Mouse (Mus musculus) embryonic stem cell, embryonic (primary cell): ENCODE measurements around the gene Creb3.

Experiments used
- CTCF ChIA-PET, 4 experiments: fragments of 300-600 bp in 2 of 4; fragments of 350-600 bp in 2 of 4; sonication (Branson Sonifier 250); formaldehyde crosslinking; loops; one replicate each; lab custom pipeline; 2022; ENCODE audit warnings: inconsistent platforms in 2 of 4; lab: Charles Lee
- POLR2A ChIA-PET, 4 experiments: fragments of 300-600 bp in 2 of 4; fragments of 350-600 bp in 2 of 4; sonication (Branson Sonifier 250); formaldehyde crosslinking; loops; one replicate each; lab custom pipeline; 2022; ENCODE audit warnings: antibody characterized with exemption in 4 of 4, inconsistent platforms in 1 of 4; lab: Charles Lee

Creb3 gene

GRCm38 (mm10) chr4:43562769-43563600, 853 bp downstream of the Creb3 start:
- CTCF ChIA-PET: interaction anchor here (0.5 to 2.2 kb wide), 33 partner anchors 8 to 537 kb away, joined by 3 to 11 read pairs (median 4); partner anchors contain the start of genes Arhgef39 (in 2 of the 4), Gba2 (in 2 of the 4), Rgp1 (in 2 of the 4) and Npr2 (in 1 of the 4)
- POLR2A ChIA-PET: interaction anchor here (0.5 to 14.2 kb wide), 95 partner anchors 8 to 1993 kb away, joined by 3 to 293 read pairs (median 5); partner anchors contain the start of genes Gba2 (in 4 of the 4), Rgp1 (in 4 of the 4), Ccdc107 (in 3 of the 4) and Arhgef39 (in 2 of the 4)

DNA sequence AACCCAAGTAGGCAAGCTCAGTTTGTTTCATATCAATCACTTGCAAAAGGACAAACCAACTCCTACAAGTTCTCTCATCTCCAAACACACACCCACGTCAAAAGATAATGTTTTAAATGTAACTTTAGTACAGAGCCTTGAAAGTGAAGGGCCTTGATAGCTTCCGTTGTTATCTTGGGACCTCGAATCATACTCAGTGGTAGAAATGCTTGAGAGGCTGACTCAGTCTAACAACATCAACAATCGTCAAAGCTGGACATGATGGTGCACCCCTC, 1.4 kb downstream of the Creb3 start:
- POLR2A ChIA-PET: interaction anchor here in 3 of 4 experiments (0.6 to 14.2 kb wide), 26 partner anchors 7 to 1789 kb away, joined by 3 to 293 read pairs (median 6); partner anchors contain the start of genes Gba2 (in 3 of the 3), Rgp1 (in 3 of the 3), Ccdc107 (in 1 of the 3) and Msmp (in 1 of the 3)
- CTCF ChIA-PET: interaction anchor here in 3 of 4 experiments (0.7 to 2.2 kb wide), 8 partner anchors 15 to 68 kb away, joined by 3 to 11 read pairs (median 4); partner anchors contain the start of genes Arhgef39 (in 1 of the 3), Gba2 (in 1 of the 3), Npr2 (in 1 of the 3) and Rgp1 (in 1 of the 3)

GRCm38 (mm10) chr4:43564231-43564630, 2.1 kb downstream of the Creb3 start:
- ChIA-PET POLR2A (interaction anchor here (0.5 to 14.2 kb wide), 10 partner anchors 7 to 69 kb away, joined by 4 to 293 read pairs (median 11); partner anchors contain the start of genes Gba2 (in 3 of the 4), Rgp1 (in 3 of the 4), Msmp (in 1 of the 4) and Tpm2 (in 1 of the 4)), CTCF (interaction anchor here in 1 of 4 experiments (2.0 kb wide), 1 partner anchor 15 kb away, joined by 6 read pairs; the partner anchor contains the start of genes Gba2 and Rgp1)

DNA sequence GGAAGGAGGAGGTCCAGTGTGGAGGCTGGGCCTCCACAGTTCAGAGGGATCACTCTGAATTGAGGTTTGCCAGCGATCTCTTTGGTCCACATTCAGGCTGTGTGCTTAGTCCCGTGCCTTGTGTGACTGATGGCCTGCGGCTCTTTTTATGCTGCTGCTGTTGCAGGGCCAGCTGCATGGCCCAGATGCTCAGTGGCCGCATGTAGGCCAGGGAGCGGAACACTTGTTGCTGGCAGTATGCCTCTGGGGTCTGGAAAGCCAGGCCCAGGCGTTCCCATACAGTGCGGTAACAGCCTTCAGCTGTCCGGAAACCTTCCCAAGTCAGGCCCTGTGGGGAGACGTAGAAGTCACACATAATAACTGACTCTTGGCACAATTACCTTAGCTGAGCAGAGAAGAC, 5.0 kb downstream of the Creb3 start:
- ChIA-PET CTCF (no interaction called here), POLR2A (interaction anchor here in 2 of 4 experiments (1.2 to 14.2 kb wide), 3 partner anchors 9 to 14 kb away, joined by 3 to 293 read pairs (median 33); partner anchors contain the start of genes Rgp1 (in 2 of the 2), Gba2 (in 1 of the 2) and Msmp (in 1 of the 2))

- ChIA-PET POLR2A (interaction anchor here in 2 of 4 experiments (0.7 to 5.1 kb wide), 6 partner anchors 9 to 596 kb away, joined by 3 to 33 read pairs (median 8); partner anchors contain the start of genes Creb3 (in 2 of the 2) and Tln1 (in 2 of the 2)), CTCF (interaction anchor here in 1 of 4 experiments (0.9 to 1.0 kb wide), 2 partner anchors 9 to 494 kb away, joined by 3 read pairs; partner anchors contain the start of genes Creb3 and Tln1)
Observed at GRCm38 (mm10) chr4:43571395-43572045, 9.4 kb downstream of the Creb3 start.

DNA sequence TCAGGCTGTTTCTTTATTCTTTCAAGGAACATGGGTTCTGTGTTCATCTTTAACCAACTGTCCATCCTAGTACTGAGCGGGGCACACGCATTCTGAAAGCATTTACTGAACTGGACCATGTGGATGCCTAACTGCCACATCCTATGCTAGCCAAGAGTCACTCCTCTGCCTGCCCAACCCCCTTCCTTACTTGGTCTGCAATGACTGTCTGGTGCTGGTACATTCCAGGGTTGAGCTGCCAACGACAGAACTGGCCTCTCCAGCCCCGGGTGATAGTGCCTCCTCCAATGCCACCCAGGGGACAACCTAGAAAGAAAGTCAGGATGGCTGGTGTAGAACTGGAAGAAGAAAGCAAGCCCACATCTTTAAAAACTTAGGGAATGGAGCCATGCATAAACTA, 11.4 kb downstream of the Creb3 start:
- POLR2A ChIA-PET: interaction anchor here in 2 of 4 experiments (1.4 to 17.8 kb wide), 3 partner anchors 13 to 49 kb away, joined by 5 to 293 read pairs (median 182); partner anchors contain the start of genes Creb3 (in 2 of the 2), Tln1 (in 2 of the 2) and Tpm2 (in 1 of the 2)
- CTCF ChIA-PET: interaction anchor here in 2 of 4 experiments (1.0 to 1.3 kb wide), 2 partner anchors 11 to 13 kb away, joined by 3 to 4 read pairs; partner anchors contain the start of genes Creb3 (in 1 of the 2) and Tln1 (in 1 of the 2)

DNA sequence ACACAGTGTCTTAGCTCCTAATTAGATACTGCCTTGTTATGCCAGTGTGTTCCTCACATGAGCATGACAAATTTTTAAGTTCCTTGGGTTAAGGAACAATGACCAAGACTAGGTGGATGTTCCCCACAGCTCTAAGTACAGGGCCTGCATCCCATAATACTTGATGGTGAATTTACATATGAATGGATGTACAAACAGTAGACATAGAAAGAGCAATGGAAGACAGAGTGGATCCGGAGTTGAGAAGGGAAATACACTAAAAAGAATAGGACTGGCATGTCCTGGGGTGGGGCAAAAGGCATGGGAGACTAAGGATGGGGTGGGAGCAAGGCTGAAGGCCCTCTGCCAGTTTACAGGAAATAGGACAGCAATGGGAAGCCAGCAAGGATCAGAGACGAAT, 13.2 kb downstream of the Creb3 start:
- ChIA-PET POLR2A (interaction anchor here (0.9 to 17.8 kb wide), 9 partner anchors 10 to 77 kb away, joined by 3 to 293 read pairs (median 5); partner anchors contain the start of genes Creb3 (in 2 of the 4) and Tln1 (in 2 of the 4)), CTCF (interaction anchor here in 1 of 4 experiments (0.6 kb wide), 1 partner anchor 144 kb away, joined by 3 read pairs; no protein-coding TSS in a partner anchor)

DNA sequence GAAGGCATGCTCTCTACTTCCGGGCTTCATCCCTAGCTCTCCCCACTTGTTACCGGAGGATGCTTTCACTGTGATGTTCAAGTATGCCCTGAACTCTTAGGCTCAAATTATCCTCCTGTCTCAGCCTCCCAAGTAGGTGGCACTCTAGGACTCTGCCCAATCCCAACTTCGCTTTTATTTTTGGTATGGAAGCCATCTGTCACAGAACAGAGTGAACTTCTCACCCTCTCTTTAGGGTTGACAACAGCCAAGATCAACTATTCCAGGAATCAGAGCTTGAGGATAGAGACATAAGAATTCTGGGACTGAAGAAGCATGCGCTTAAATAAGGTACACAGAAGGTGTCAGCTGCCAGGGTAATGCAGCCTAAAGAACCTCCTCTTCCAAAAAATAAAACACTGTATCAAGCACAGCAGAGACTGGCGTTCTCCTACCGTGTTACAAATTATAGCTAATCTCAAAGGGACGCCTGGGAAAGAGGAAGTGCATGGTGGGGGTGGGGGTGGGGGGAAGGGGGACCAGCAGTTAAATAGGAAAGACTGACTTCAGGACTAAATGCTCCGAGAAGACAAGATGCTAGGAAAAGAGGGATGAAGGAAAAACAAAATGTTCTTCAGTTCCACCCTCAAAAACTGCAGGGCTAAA, 15.2 kb downstream of the Creb3 start:
- ChIA-PET POLR2A (interaction anchor here in 3 of 4 experiments (0.6 to 17.8 kb wide), 13 partner anchors 8 to 604 kb away, joined by 3 to 293 read pairs (median 13); partner anchors contain the start of genes Creb3 (in 3 of the 3), Tln1 (in 3 of the 3) and Glipr2 (in 1 of the 3)), CTCF (interaction anchor here in 3 of 4 experiments (0.6 to 2.7 kb wide), 4 partner anchors 15 to 480 kb away, joined by 3 to 11 read pairs (median 5); partner anchors contain the start of genes Creb3 (in 1 of the 3) and Tln1 (in 1 of the 3))

DNA sequence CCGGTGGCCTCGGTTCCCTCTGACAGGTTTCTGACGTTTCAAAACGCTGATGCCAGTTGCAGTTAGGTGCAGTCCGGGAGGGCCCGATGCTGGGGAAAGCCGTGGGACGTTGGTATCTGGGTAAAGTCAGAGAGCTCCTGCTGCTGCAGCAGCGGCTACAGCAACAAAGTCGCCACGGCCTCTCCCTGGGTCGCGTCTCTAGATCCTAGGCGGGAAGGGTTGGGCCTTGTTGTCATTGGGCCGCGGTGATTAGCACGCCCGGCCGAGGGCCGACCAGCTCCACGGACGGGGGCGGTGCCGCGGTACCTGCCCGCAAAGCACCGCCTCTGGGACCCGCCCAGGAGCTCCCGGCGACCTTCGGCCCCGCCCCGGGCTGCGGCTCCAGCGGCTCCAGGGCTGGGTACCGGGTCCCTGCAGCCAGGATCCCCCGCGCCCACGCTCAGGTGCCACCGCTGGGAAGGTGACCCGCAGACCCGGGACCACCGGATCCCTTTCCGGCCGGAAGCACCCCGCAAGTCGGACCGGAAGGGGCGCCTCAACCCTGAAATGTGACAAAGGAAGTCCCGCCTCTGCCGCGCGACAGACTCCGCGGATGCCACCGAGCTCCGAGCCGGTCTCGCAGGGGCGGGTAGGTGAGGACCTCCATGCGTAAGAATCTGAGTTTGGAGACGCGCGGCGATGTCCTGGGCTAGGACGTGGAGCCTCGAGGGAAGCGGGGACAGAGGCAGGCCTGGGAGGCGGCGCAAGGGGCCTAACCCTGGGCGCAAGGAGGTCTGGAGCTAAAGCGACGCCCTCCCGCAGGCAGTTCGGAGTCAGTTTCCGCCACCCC, 16.5 kb downstream of the Creb3 start, which contains the start of the genes Rgp1 and Gba2:
TSS of gene Rgp1 (plus strand) at position 340 of the 829 bp plus-strand sequence.
TSS of gene Gba2 (minus strand) at position 498 of the 829 bp plus-strand sequence.
- ChIA-PET CTCF (interaction anchor here (0.6 to 2.7 kb wide), 27 partner anchors 9 to 824 kb away, joined by 3 to 13 read pairs (median 4); partner anchors contain the start of genes Creb3 (in 2 of the 4), Tln1 (in 2 of the 4), Ccdc107 (in 1 of the 4) and Npr2 (in 1 of the 4)), POLR2A (interaction anchor here (0.6 to 17.8 kb wide), 54 partner anchors 8 to 1529 kb away, joined by 3 to 293 read pairs (median 3); partner anchors contain the start of genes Creb3 (in 4 of the 4), Tln1 (in 4 of the 4), Tpm2 (in 2 of the 4) and Arhgef39 (in 1 of the 4))

- ChIA-PET POLR2A (interaction anchor here (0.6 to 17.8 kb wide), 37 partner anchors 8 to 579 kb away, joined by 3 to 293 read pairs (median 4); partner anchors contain the start of genes Creb3 (in 4 of the 4), Tln1 (in 4 of the 4), Arhgef39 (in 1 of the 4) and Ccdc107 (in 1 of the 4)), CTCF (interaction anchor here (0.6 to 2.7 kb wide), 21 partner anchors 13 to 624 kb away, joined by 3 to 13 read pairs (median 5); partner anchors contain the start of genes Creb3 (in 2 of the 4), Tln1 (in 2 of the 4), Ccdc107 (in 1 of the 4) and Npr2 (in 1 of the 4))
Observed at GRCm38 (mm10) chr4:43579256-43579655, 17.1 kb downstream of the Creb3 start.

DNA sequence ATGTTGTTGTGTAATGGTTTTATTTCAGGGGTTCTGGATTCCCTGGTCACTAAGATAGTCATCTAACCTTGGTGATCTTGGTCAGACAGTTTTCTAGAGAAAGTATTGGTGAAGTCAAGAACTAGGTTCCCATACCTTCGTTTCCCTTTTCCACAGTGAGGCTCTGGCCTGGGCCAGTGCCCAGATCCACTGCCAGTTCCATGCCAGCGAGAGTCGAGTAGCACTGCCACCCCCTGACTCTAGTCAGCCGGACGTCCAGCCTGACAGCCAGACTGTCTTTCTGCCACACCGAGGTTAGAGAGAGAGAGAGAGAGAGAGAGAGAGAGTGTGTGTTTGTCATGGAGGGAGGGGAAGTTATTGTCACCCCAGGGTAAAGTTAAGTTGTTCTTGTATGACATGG, 17.6 kb downstream of the Creb3 start:
- ChIA-PET CTCF (interaction anchor here in 3 of 4 experiments (0.7 to 2.7 kb wide), 6 partner anchors 14 to 281 kb away, joined by 3 to 13 read pairs (median 8); partner anchors contain the start of genes Creb3 (in 1 of the 3) and Tln1 (in 1 of the 3)), POLR2A (interaction anchor here in 3 of 4 experiments (0.6 to 17.8 kb wide), 14 partner anchors 8 to 432 kb away, joined by 3 to 293 read pairs (median 4); partner anchors contain the start of genes Creb3 (in 2 of the 3), Tln1 (in 2 of the 3) and Tpm2 (in 1 of the 3))

DNA sequence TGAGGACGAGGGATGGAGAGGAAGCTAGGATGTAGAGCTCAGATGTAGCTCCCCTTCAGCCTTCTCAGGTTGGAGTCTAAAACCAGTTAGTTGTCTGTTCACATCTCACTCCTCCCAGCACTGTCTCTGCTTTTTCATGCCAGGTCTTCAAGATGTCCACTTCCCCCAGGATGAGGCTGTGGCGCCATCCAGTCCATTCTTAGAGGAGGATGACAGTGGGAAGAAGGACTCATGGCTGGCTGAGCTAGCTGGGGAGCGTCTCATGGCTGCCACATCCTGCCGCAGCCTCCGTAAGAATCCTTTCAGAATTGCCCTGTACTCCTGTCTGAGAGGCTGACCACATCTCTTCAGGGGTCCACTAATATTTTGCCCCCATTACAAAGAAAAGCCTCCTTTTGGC, 18.6 kb downstream of the Creb3 start:
- POLR2A ChIA-PET: interaction anchor here in 3 of 4 experiments (1.0 to 17.8 kb wide), 6 partner anchors 7 to 21 kb away, joined by 3 to 293 read pairs (median 23); partner anchors contain the start of genes Creb3 (in 3 of the 3) and Tln1 (in 3 of the 3)
- CTCF ChIA-PET: no interaction called here

GRCm38 (mm10) chr4:43581381-43581780, 19.2 kb downstream of the Creb3 start:
- ChIA-PET CTCF (interaction anchor here in 1 of 4 experiments (0.6 kb wide), 1 partner anchor 613 kb away, joined by 3 read pairs; no protein-coding TSS in a partner anchor), POLR2A (interaction anchor here in 3 of 4 experiments (1.0 to 17.8 kb wide), 5 partner anchors 7 to 21 kb away, joined by 3 to 293 read pairs (median 41); partner anchors contain the start of genes Creb3 (in 3 of the 3) and Tln1 (in 3 of the 3))

DNA sequence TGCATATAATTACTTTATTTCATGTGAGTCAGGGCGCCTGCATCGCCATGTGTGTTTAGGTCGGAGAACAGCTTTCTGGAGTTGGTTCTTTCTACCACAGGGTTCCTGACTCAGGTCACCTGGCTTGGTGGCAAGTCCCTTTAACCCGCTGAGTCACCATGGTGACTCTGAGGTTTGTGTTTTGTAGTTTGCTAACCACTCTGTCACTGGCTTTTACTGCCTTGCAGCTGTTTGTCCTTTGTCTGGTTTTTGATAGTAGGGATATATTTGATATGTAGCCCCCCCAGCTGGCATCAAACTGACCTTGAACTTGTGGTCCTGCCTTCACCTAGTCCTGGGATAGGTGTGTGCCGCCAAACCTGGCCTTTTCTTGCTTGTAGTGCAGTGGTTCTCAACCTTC, 20.1 kb downstream of the Creb3 start:
- POLR2A ChIA-PET: interaction anchor here in 1 of 4 experiments (0.8 to 17.8 kb wide), 2 partner anchors 9 to 22 kb away, joined by 3 to 293 read pairs; partner anchors contain the start of genes Creb3 and Tln1
- CTCF ChIA-PET: interaction anchor here in 1 of 4 experiments (0.5 kb wide), 1 partner anchor 151 kb away, joined by 3 read pairs; no protein-coding TSS in a partner anchor
